Mouse (Mus musculus) midbrain, embryonic 15.5 days (tissue): Measurements from ENCODE around the gene Tmem56. TPM values are rescaled to one million over a fixed set of nuclear protein-coding genes. Genes with fewer than 3 reads are reported as not detected.
A peak's percentile ranks its signal among the peaks of the same experiment; 100 is the strongest.

Experiments
- ATAC-seq: fragments of 200-750 bp; cut with Nextera tagmentation; replicated peaks from 2 replicates; pipeline ENCODE4 v1.8.0; 2017; ENCODE audit warnings: moderate TSS enrichment
- H3K27ac ChIP-seq: fragments of 300-500 bp; sonication (generic); 2 replicates; pipeline ENCODE4 v1.5.1; 2015; ENCODE audit warnings: mild to moderate bottlenecking, inconsistent platforms
- H3K27me3 ChIP-seq: fragments of 300-500 bp; sonication (generic); replicated peaks from 2 replicates; pipeline ENCODE4 v1.6.1; 2015; ENCODE audit warnings: inconsistent platforms
- H3K36me3 ChIP-seq: fragments of 300-500 bp; sonication (generic); replicated peaks from 2 replicates; pipeline ENCODE4 v1.6.1; 2015; ENCODE audit warnings: inconsistent platforms
- H3K4me1 ChIP-seq: fragments of 300-500 bp; sonication (generic); 2 replicates; pipeline ENCODE4 v1.6.1; 2015; ENCODE audit warnings: inconsistent platforms
- H3K4me2 ChIP-seq: fragments of 300-500 bp; sonication (generic); 2 replicates; pipeline ENCODE4 v1.6.1; 2015; ENCODE audit warnings: inconsistent platforms, mild to moderate bottlenecking, moderate library complexity
- H3K4me3 ChIP-seq: fragments of 300-500 bp; sonication (generic); 2 replicates; pipeline ENCODE4 v1.5.1; 2015; ENCODE audit warnings: mild to moderate bottlenecking, inconsistent platforms
- H3K9ac ChIP-seq: fragments of 300-500 bp; sonication (generic); 2 replicates; pipeline ENCODE4 v1.6.1; 2015; ENCODE audit warnings: mild to moderate bottlenecking, inconsistent platforms
- H3K9me3 ChIP-seq: fragments of 300-500 bp; sonication (generic); 2 replicates; pipeline ENCODE4 v1.6.1; 2016; ENCODE audit warnings: inconsistent platforms
- WGBS: fragments of 180-500 bp; shearing (Covaris S2); methylation state at CpG from one replicate; pipeline ENCODE4 v1.1.7; 2015; ENCODE audit warnings: mixed read lengths; 5-methylcytosine and 5-hydroxymethylcytosine counted together
- polyA plus RNA-seq: library from polyadenylated mRNA; unstranded; fragments of >200 nt; fragmentation: Nextera tagmentation; extraction: Ambion mirVana; gene quantifications from 2 replicates; pipeline ENCODE4 v1.2.1, GENCODE M21; 2015

Tmem56 gene
- polyA plus RNA-seq, 1 experiment from 2014 or later: 2.2 TPM

DNA sequence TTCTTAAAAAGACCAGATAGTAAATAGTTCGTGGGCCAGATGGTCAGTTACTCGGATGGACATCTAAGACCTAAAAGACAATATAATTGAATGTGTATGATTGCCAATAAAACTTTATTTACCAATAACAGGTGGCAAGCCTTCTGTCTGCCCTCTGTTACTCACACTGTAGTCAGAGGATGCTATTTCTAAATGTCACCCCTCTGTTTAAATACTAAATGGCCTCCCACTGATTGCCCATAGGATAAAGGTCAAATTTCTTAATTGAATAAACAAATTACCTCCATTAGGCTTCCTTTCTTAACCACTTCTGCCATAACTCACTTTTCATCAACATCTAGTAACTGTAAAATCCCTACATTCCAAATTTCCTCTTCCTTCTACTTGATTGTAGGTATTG, 10.3 kb downstream of the Tmem56 start:
- Histone ChIP-seq H3K4me3 (no peak overlapping the region), H3K36me3 (no peaks in the 10 kb centered on the region), H3K27ac (no peak overlapping the region), H3K27me3 (no peaks in the 10 kb centered on the region), H3K9me3 (no peaks in the 10 kb centered on the region), H3K4me1 (no peaks in the 10 kb centered on the region), H3K4me2 (no peak overlapping the region), H3K9ac (no peak overlapping the region)
- ATAC-seq: no peak
- whole genome bisulfite sequencing: 83% methylated on average over 2 of the region's 2 CpGs

GRCm38 (mm10) chr3:121267283-121267682, 15.6 kb downstream of the Tmem56 start:
- no peaks in the 10 kb centered on the region for H3K9me3 ChIP-seq
- no peak for ATAC-seq

DNA sequence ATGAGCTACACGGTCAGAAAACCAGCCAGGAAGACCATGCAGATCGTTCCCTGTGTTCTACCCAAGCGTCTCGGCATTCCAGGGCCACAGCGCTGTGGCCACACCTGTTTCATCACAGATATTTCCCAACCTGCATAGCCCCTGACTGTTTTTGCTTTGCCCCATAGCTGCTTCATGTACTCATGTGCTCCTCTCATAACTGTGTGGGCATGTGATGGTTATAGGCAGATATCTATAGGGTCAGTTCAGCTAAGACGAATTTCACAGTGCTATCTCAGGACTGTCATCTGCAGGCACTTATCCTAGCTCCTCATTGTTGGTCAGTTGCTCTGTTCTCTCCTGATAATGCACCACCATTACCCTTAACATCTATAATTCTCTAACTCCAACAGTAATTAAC, 18.7 kb downstream of the Tmem56 start:
- Histone ChIP-seq H3K9ac (no peak overlapping the region), H3K36me3 (no peaks in the 10 kb centered on the region), H3K4me1 (peaks cover 8% of the 10 kb centered on the region), H3K27me3 (peaks cover 23% of the 10 kb centered on the region), H3K9me3 (no peaks in the 10 kb centered on the region), H3K27ac (no peak overlapping the region), H3K4me2 (no peak overlapping the region), H3K4me3 (no peak overlapping the region)
- no peak for ATAC-seq
- WGBS: 53% methylated on average over 6 of the region's 6 CpGs

More at GRCm38 (mm10) chr3:121267283-121267682, 15.6 kb downstream of the Tmem56 start:
- peaks cover 10% of the 10 kb centered on the region for H3K27me3 ChIP-seq
- 86% methylated on average over 5 of the region's 5 CpGs for WGBS
- no peak overlapping the region for H3K27ac ChIP-seq
- peaks cover 3% of the 10 kb centered on the region for H3K4me1 ChIP-seq
- no peak overlapping the region for H3K9ac ChIP-seq
- H3K4me2 ChIP-seq: no peak overlapping the region
- H3K36me3 ChIP-seq: no peaks in the 10 kb centered on the region
- no peak overlapping the region for H3K4me3 ChIP-seq

- peaks cover 23% of the 10 kb centered on the region for H3K27me3 ChIP-seq
- peak; percentile 61 for ATAC-seq
These were observed 19.7 kb downstream of the Tmem56 start for GRCm38 (mm10) chr3:121263205-121263548.

DNA sequence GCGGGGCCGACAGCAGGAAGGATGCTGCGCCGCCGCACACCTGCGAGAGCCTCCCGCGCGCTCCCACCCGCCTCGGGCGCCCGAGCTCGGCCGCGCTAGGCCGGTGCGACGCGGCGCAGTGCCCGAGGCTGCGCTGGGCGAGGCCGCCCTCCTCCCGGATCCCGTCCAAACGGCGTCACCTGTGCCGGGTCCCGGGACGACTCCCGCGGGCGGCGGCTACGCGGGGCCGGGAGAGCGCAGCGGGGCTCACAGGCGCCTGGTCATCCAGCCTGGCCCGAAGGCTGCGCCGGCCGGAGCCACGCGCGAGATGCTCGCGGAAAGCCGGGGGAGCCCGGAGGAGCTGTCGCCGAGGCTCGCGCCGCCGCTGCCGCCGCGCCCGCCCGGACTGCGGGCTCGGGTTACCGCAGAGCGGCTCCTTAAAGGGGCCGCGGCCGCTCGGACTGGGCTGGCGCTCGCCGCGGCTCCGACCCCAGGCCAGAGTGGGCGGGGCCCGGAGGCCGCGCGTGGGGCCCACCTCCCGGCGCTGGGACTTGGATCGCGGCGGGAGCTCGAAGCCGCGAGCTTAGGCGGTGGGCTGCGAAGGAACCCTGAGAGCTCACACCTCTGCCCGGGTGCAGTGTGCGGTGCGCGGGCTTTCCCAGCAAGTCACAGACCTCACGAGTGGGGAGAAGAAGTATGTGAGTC, 20.2 kb downstream of the Tmem56 start:
- under 1% methylated on average over 87 of the region's 97 CpGs for WGBS

More at GRCm38 (mm10) chr3:121263205-121263548, 19.7 kb downstream of the Tmem56 start:
- WGBS: 2% methylated on average over 20 of the region's 20 CpGs
- Histone ChIP-seq H3K36me3 (no peaks in the 10 kb centered on the region), H3K4me1 (peaks cover 8% of the 10 kb centered on the region), H3K9me3 (no peaks in the 10 kb centered on the region), H3K4me2 (peak overlapping the region; percentile 80), H3K27ac (peak overlapping the region; percentile 66), H3K9ac (peak overlapping the region; percentile 87), H3K4me3 (peak overlapping the region; percentile 77)

GRCm38 (mm10) chr3:121261939-121262520, 20.9 kb downstream of the Tmem56 start:
- Histone ChIP-seq H3K9me3 (no peaks in the 10 kb centered on the region), H3K27ac (peak overlapping the region; percentile 66), H3K4me2 (peak overlapping the region; percentile 80), H3K36me3 (no peaks in the 10 kb centered on the region), H3K4me3 (peak overlapping the region; percentile 77), H3K4me1 (peaks cover 8% of the 10 kb centered on the region), H3K27me3 (peaks cover 23% of the 10 kb centered on the region), H3K9ac (peak overlapping the region; percentile 87)
- no peak for ATAC-seq
- WGBS: 10% methylated on average over 21 of the region's 21 CpGs

More for the DNA sequence above, 20.2 kb downstream of the Tmem56 start:
- Histone ChIP-seq H3K4me1 (peaks cover 8% of the 10 kb centered on the region), H3K9ac (peak overlapping the region; percentile 87), H3K27ac (peak overlapping the region; percentile 66), H3K4me2 (peak overlapping the region; percentile 80), H3K27me3 (peaks cover 23% of the 10 kb centered on the region), H3K9me3 (no peaks in the 10 kb centered on the region), H3K36me3 (no peaks in the 10 kb centered on the region), H3K4me3 (peak overlapping the region; percentile 77)
- ATAC-seq: peak; percentile 93

- H3K9ac ChIP-seq: no peak overlapping the region
- no peaks in the 10 kb centered on the region for H3K9me3 ChIP-seq
- H3K4me3 ChIP-seq: no peak overlapping the region
- WGBS: 68% methylated on average over 7 of the region's 7 CpGs
- ATAC-seq: no peak
- H3K36me3 ChIP-seq: no peaks in the 10 kb centered on the region
- H3K27ac ChIP-seq: no peak overlapping the region
- H3K4me2 ChIP-seq: no peak overlapping the region
- H3K4me1 ChIP-seq: peaks cover 8% of the 10 kb centered on the region
- H3K27me3 ChIP-seq: peaks cover 23% of the 10 kb centered on the region
These were observed 21.6 kb downstream of the Tmem56 start for GRCm38 (mm10) chr3:121261251-121261650.

- H3K27me3 ChIP-seq: peaks cover 23% of the 10 kb centered on the region
- 71% methylated on average over 1 of the region's 1 CpGs for WGBS
- no peak overlapping the region for H3K9ac ChIP-seq
- H3K4me1 ChIP-seq: peaks cover 8% of the 10 kb centered on the region
- H3K4me2 ChIP-seq: no peak overlapping the region
- H3K27ac ChIP-seq: no peak overlapping the region
- ATAC-seq: no peak
- H3K4me3 ChIP-seq: no peak overlapping the region
- no peaks in the 10 kb centered on the region for H3K36me3 ChIP-seq
- no peaks in the 10 kb centered on the region for H3K9me3 ChIP-seq
These were observed 22.1 kb downstream of the Tmem56 start for GRCm38 (mm10) chr3:121260831-121261230.

- H3K27ac ChIP-seq: no peak overlapping the region
- 75% methylated on average over 7 of the region's 7 CpGs for WGBS
- H3K4me3 ChIP-seq: no peak overlapping the region
- no peak overlapping the region for H3K4me2 ChIP-seq
- H3K27me3 ChIP-seq: peaks cover 22% of the 10 kb centered on the region
- no peaks in the 10 kb centered on the region for H3K36me3 ChIP-seq
- H3K4me1 ChIP-seq: peaks cover 8% of the 10 kb centered on the region
- H3K9me3 ChIP-seq: no peaks in the 10 kb centered on the region
- ATAC-seq: no peak
- H3K9ac ChIP-seq: no peak overlapping the region
These were observed 22.9 kb downstream of the Tmem56 start for GRCm38 (mm10) chr3:121260041-121260440.

GRCm38 (mm10) chr3:121258521-121259478, 24.1 kb downstream of the Tmem56 start:
- ATAC-seq: no peak
- H3K27ac ChIP-seq: no peak overlapping the region

GRCm38 (mm10) chr3:121257418-121257817, 25.5 kb downstream of the Tmem56 start:
- no peak overlapping the region for H3K27ac ChIP-seq
- no peak overlapping the region for H3K9ac ChIP-seq
- H3K4me3 ChIP-seq: no peak overlapping the region
- 76% methylated on average over 10 of the region's 10 CpGs for WGBS
- ATAC-seq: no peak
- peaks cover 5% of the 10 kb centered on the region for H3K4me1 ChIP-seq
- no peaks in the 10 kb centered on the region for H3K36me3 ChIP-seq
- no peaks in the 10 kb centered on the region for H3K9me3 ChIP-seq
- H3K4me2 ChIP-seq: no peak overlapping the region
- H3K27me3 ChIP-seq: peaks cover 13% of the 10 kb centered on the region; the same call in 1 of the 2 replicates

More at GRCm38 (mm10) chr3:121258521-121259478, 24.1 kb downstream of the Tmem56 start:
- H3K9ac ChIP-seq: no peak overlapping the region
- peaks cover 13% of the 10 kb centered on the region; the same call in 1 of the 2 replicates for H3K27me3 ChIP-seq
- peaks cover 8% of the 10 kb centered on the region for H3K4me1 ChIP-seq
- no peak overlapping the region for H3K4me2 ChIP-seq
- no peaks in the 10 kb centered on the region for H3K9me3 ChIP-seq
- 85% methylated on average over 20 of the region's 20 CpGs for WGBS
- H3K36me3 ChIP-seq: no peaks in the 10 kb centered on the region
- no peak overlapping the region for H3K4me3 ChIP-seq

GRCm38 (mm10) chr3:121256131-121256530, 26.8 kb downstream of the Tmem56 start:
- 87% methylated on average over 8 of the region's 8 CpGs for WGBS
- no peaks in the 10 kb centered on the region for H3K9me3 ChIP-seq
- ATAC-seq: no peak
- H3K9ac ChIP-seq: no peak overlapping the region
- no peak overlapping the region for H3K4me3 ChIP-seq
- no peaks in the 10 kb centered on the region for H3K36me3 ChIP-seq
- H3K27me3 ChIP-seq: peaks cover 10% of the 10 kb centered on the region; the same call in 1 of the 2 replicates
- H3K4me1 ChIP-seq: no peaks in the 10 kb centered on the region
- H3K4me2 ChIP-seq: no peak overlapping the region
- H3K27ac ChIP-seq: no peak overlapping the region
